Mouse (Mus musculus) neural tube, embryonic 15.5 days (tissue): Measurements from ENCODE around the gene Ogdh. TPM values are rescaled to one million over a fixed set of nuclear protein-coding genes. Genes with fewer than 3 reads are reported as not detected.

Experiments
- ATAC-seq: fragments of 200-750 bp; cut with Nextera tagmentation; 2 replicates; pipeline ENCODE4 v1.8.0; 2017; ENCODE audit warnings: mild to moderate bottlenecking, moderate TSS enrichment, moderate library complexity; ENCODE audit not compliant: low FRiP score
- H3K27ac ChIP-seq: fragments of 300-500 bp; sonication (generic); replicated peaks from 2 replicates; pipeline ENCODE4 v1.5.1; 2015; ENCODE audit warnings: mild to moderate bottlenecking, inconsistent platforms
- H3K27me3 ChIP-seq: fragments of 300-500 bp; sonication (generic); replicated peaks from 2 replicates; pipeline ENCODE4 v1.6.1; 2015; ENCODE audit warnings: inconsistent platforms
- H3K36me3 ChIP-seq: fragments of 300-500 bp; sonication (generic); 2 replicates; pipeline ENCODE4 v1.6.1; 2015; ENCODE audit warnings: inconsistent platforms
- H3K4me1 ChIP-seq: fragments of 300-500 bp; sonication (generic); 2 replicates; pipeline ENCODE4 v1.6.1; 2015; ENCODE audit warnings: inconsistent platforms
- H3K4me2 ChIP-seq: fragments of 300-500 bp; sonication (generic); 2 replicates; pipeline ENCODE4 v1.6.1; 2015; ENCODE audit warnings: inconsistent platforms, mild to moderate bottlenecking, moderate library complexity
- H3K4me3 ChIP-seq: fragments of 300-500 bp; sonication (generic); replicated peaks from 2 replicates; pipeline ENCODE4 v1.5.1; 2015; ENCODE audit warnings: mild to moderate bottlenecking, inconsistent platforms
- H3K9ac ChIP-seq: fragments of 300-500 bp; sonication (generic); replicated peaks from 2 replicates; pipeline ENCODE4 v1.6.1; 2015; ENCODE audit warnings: mild to moderate bottlenecking, inconsistent platforms
- H3K9me3 ChIP-seq: fragments of 300-500 bp; sonication (generic); replicated peaks from 2 replicates; pipeline ENCODE4 v1.6.1; 2016; ENCODE audit warnings: inconsistent platforms
- whole genome bisulfite sequencing: fragments of 180-500 bp; shearing (Covaris S2); methylation state at CpG from one replicate; pipeline ENCODE4 v1.1.7; 2015; ENCODE audit warnings: mixed read lengths; 5-methylcytosine and 5-hydroxymethylcytosine counted together
- polyA plus RNA-seq: library from polyadenylated mRNA; unstranded; fragments of >200 nt; fragmentation: Nextera tagmentation; extraction: Ambion mirVana; gene quantifications from 2 replicates; pipeline ENCODE4 v1.2.1, GENCODE M21; 2015

Gene Ogdh
- polyA plus RNA-seq, 1 experiment from 2014 or later = 129 TPM

GRCm38 (mm10) chr11:6274387-6275093, 16.9 kb upstream of the Ogdh start, which contains the start of gene Tmed4:
Gene Tmed4, minus strand, starts transcription at chr11:6274870.
- Histone ChIP-seq H3K9ac (peak within 1 kb of the TSS; percentile 92), H3K36me3 (peaks cover 22% of the 10 kb centered on the region), H3K4me3 (peak within 1 kb of the TSS; percentile 97), H3K9me3 (no peaks in the 10 kb centered on the region), H3K27ac (peak within 1 kb of the TSS; percentile 81), H3K27me3 (no peaks in the 10 kb centered on the region), H3K4me1 (peaks cover 28% of the 10 kb centered on the region), H3K4me2 (peak within 1 kb of the TSS; percentile 81)
- ATAC-seq = peak; percentile 97
- WGBS = 0% methylated on average over 39 of the region's 39 CpGs

- no peaks in the 10 kb centered on the region for H3K27me3 ChIP-seq
- H3K9ac ChIP-seq = peak overlapping the region; percentile 92; the same call in 1 of the 2 replicates
- no peaks in the 10 kb centered on the region for H3K9me3 ChIP-seq
- peak overlapping the region; percentile 97 for H3K4me3 ChIP-seq
- 22% methylated on average over 7 of the region's 7 CpGs for WGBS
- peak overlapping the region; percentile 81 for H3K27ac ChIP-seq
- H3K4me1 ChIP-seq = peaks cover 28% of the 10 kb centered on the region
- peaks cover 20% of the 10 kb centered on the region for H3K36me3 ChIP-seq
- peak overlapping the region; percentile 81 for H3K4me2 ChIP-seq
- ATAC-seq = no peak; the same call in 1 of the 2 replicates
These were observed 16.3 kb upstream of the Ogdh start for GRCm38 (mm10) chr11:6275094-6275484.

- H3K9ac ChIP-seq = no peak overlapping the region
- no peak overlapping the region for H3K27ac ChIP-seq
- no peak overlapping the region for H3K4me2 ChIP-seq
- peaks cover 28% of the 10 kb centered on the region for H3K4me1 ChIP-seq
- no peaks in the 10 kb centered on the region for H3K27me3 ChIP-seq
- no peaks in the 10 kb centered on the region for H3K9me3 ChIP-seq
- no peak overlapping the region for H3K4me3 ChIP-seq
- 79% methylated on average over 3 of the region's 3 CpGs for WGBS
- peaks cover 8% of the 10 kb centered on the region for H3K36me3 ChIP-seq
- no peak for ATAC-seq
These were observed 15.0 kb upstream of the Ogdh start for GRCm38 (mm10) chr11:6276466-6276865.

GRCm38 (mm10) chr11:6282940-6283339, 8.5 kb upstream of the Ogdh start:
- Histone ChIP-seq H3K4me2 (no peak overlapping the region), H3K4me1 (no peaks in the 10 kb centered on the region), H3K27ac (no peak overlapping the region), H3K9me3 (no peaks in the 10 kb centered on the region), H3K4me3 (no peak overlapping the region), H3K27me3 (no peaks in the 10 kb centered on the region), H3K36me3 (no peaks in the 10 kb centered on the region), H3K9ac (no peak overlapping the region)
- no peak for ATAC-seq
- 66% methylated on average over 3 of the region's 3 CpGs for WGBS

GRCm38 (mm10) chr11:6290138-6290537, 1.3 kb upstream of the Ogdh start:
- no peak overlapping the region for H3K4me2 ChIP-seq
- no peak overlapping the region for H3K27ac ChIP-seq
- H3K9me3 ChIP-seq = no peaks in the 10 kb centered on the region
- ATAC-seq = no peak
- H3K36me3 ChIP-seq = no peaks in the 10 kb centered on the region
- 96% methylated on average over 3 of the region's 3 CpGs for WGBS
- no peak overlapping the region for H3K9ac ChIP-seq
- H3K4me3 ChIP-seq = no peak overlapping the region
- H3K4me1 ChIP-seq = peaks cover 16% of the 10 kb centered on the region
- no peaks in the 10 kb centered on the region for H3K27me3 ChIP-seq

- Histone ChIP-seq H3K9ac (peak overlapping the region; percentile 62), H3K4me1 (peaks cover 16% of the 10 kb centered on the region), H3K36me3 (no peaks in the 10 kb centered on the region), H3K4me3 (peak overlapping the region; percentile 72), H3K4me2 (peak overlapping the region; percentile 75), H3K27me3 (no peaks in the 10 kb centered on the region), H3K27ac (peak overlapping the region; percentile 97), H3K9me3 (no peaks in the 10 kb centered on the region)
- no peak for ATAC-seq
- 35% methylated on average over 3 of the region's 3 CpGs for WGBS
These were observed 550 bp upstream of the Ogdh start for GRCm38 (mm10) chr11:6290883-6291282.

- H3K36me3 ChIP-seq = peaks cover 6% of the 10 kb centered on the region
- H3K27ac ChIP-seq = peak overlapping the region; percentile 97
- no peaks in the 10 kb centered on the region for H3K27me3 ChIP-seq
- peak overlapping the region; percentile 75 for H3K4me2 ChIP-seq
- ATAC-seq = peak; percentile 79
- H3K4me1 ChIP-seq = peaks cover 16% of the 10 kb centered on the region
- H3K9ac ChIP-seq = peak overlapping the region; percentile 62
- H3K4me3 ChIP-seq = peak overlapping the region; percentile 72
- WGBS = 20% methylated on average over 30 of the region's 33 CpGs
- H3K9me3 ChIP-seq = no peaks in the 10 kb centered on the region
These were observed 919 bp downstream of the Ogdh start for GRCm38 (mm10) chr11:6292116-6292987.

- 96% methylated on average over 4 of the region's 4 CpGs for whole genome bisulfite sequencing
- peak overlapping the region; percentile 97; the same call in 1 of the 2 replicates for H3K27ac ChIP-seq
- H3K9ac ChIP-seq = no peak overlapping the region
- H3K9me3 ChIP-seq = no peaks in the 10 kb centered on the region
- H3K4me3 ChIP-seq = peak overlapping the region; percentile 72
- peaks cover 12% of the 10 kb centered on the region for H3K36me3 ChIP-seq
- H3K4me2 ChIP-seq = peak overlapping the region; percentile 75
- no peaks in the 10 kb centered on the region for H3K27me3 ChIP-seq
- no peak for ATAC-seq
- peaks cover 16% of the 10 kb centered on the region for H3K4me1 ChIP-seq
These were observed 1.5 kb downstream of the Ogdh start for GRCm38 (mm10) chr11:6292988-6293349.

GRCm38 (mm10) chr11:6293601-6294000, 2.2 kb downstream of the Ogdh start:
- peaks cover 16% of the 10 kb centered on the region for H3K4me1 ChIP-seq
- H3K27ac ChIP-seq = no peak overlapping the region
- peaks cover 19% of the 10 kb centered on the region for H3K36me3 ChIP-seq
- no peak overlapping the region for H3K9ac ChIP-seq
- H3K4me2 ChIP-seq = no peak overlapping the region; the same call in 1 of the 2 replicates
- no peaks in the 10 kb centered on the region for H3K9me3 ChIP-seq
- no peaks in the 10 kb centered on the region for H3K27me3 ChIP-seq
- H3K4me3 ChIP-seq = no peak overlapping the region
- 94% methylated on average over 2 of the region's 2 CpGs for WGBS
- no peak for ATAC-seq

- H3K27me3 ChIP-seq = no peaks in the 10 kb centered on the region
- H3K4me2 ChIP-seq = no peak overlapping the region
- ATAC-seq = no peak
- no peak overlapping the region for H3K27ac ChIP-seq
- peaks cover 27% of the 10 kb centered on the region for H3K36me3 ChIP-seq
- no peak overlapping the region for H3K4me3 ChIP-seq
- H3K9me3 ChIP-seq = no peaks in the 10 kb centered on the region
- no peak overlapping the region for H3K9ac ChIP-seq
- peaks cover 16% of the 10 kb centered on the region for H3K4me1 ChIP-seq
- WGBS = 95% methylated on average over 4 of the region's 4 CpGs
These were observed 3.2 kb downstream of the Ogdh start for GRCm38 (mm10) chr11:6294632-6295031.

- H3K9ac ChIP-seq = no peak overlapping the region
- no peak for ATAC-seq
- H3K36me3 ChIP-seq = peaks cover 30% of the 10 kb centered on the region
- peaks cover 12% of the 10 kb centered on the region for H3K4me1 ChIP-seq
- H3K27me3 ChIP-seq = no peaks in the 10 kb centered on the region
- no peaks in the 10 kb centered on the region for H3K9me3 ChIP-seq
- no peak overlapping the region for H3K4me2 ChIP-seq
- no peak overlapping the region for H3K27ac ChIP-seq
- no peak overlapping the region for H3K4me3 ChIP-seq
These were observed 4.6 kb downstream of the Ogdh start for GRCm38 (mm10) chr11:6296077-6296476.

- Histone ChIP-seq H3K27ac (no peak overlapping the region), H3K4me2 (no peak overlapping the region), H3K9ac (no peak overlapping the region), H3K9me3 (no peaks in the 10 kb centered on the region), H3K27me3 (no peaks in the 10 kb centered on the region), H3K4me1 (no peaks in the 10 kb centered on the region), H3K36me3 (peaks cover 46% of the 10 kb centered on the region), H3K4me3 (no peak overlapping the region)
- WGBS = 86% methylated on average over 2 of the region's 2 CpGs
- ATAC-seq = no peak
These were observed 8.0 kb downstream of the Ogdh start for GRCm38 (mm10) chr11:6299435-6299834.
